Mouse (Mus musculus): ENCODE data around the gene Gm26992.

DNA sequence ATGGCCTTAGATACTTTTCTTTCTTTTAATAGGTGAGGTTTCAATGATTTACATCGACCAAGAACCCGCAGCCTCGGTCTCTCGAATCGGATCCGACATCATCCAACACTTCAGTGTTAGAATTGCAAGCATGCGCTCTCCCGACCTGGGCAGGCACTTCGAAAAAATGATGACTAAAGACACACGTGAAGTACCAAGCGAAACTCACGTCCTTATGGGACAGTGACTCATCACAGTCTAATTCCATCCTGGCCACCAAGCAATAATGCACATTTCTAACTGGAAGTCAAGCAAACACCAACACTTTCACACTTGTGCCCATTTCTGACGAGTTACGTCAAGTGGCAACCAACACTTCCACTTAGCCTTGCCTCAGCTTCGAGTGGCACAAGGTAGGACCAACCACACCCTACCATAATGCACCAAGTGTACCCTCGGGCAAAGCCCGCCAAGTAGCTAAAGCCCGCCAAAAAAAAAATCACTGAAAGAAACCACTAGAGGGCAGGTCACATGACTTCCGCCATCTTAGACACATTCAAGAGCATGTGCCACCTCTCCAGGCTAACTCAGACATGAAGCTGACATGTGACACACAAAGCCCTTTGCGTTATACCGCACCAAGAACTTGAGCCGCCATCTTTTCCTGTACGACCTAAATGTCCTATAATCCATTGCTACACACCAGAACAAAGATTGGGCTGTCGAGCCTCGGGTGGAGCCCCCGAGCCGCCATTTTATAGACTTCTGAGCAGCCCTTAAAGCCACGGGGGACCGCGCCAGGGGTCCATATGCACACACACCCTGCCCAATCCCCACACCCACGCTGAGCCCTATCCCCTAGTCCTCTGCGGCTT is 59.7 kb downstream of the Gm26992 start:
- no peak for TF ChIP-seq POLR2A (IDR thresholded peaks at IDR 0.05; ENCODE audit: low read depth, low read length)
- no peak for TF ChIP-seq CTCF (IDR thresholded peaks at IDR 0.05; ENCODE audit: borderline replicate concordance, insufficient read depth, low read length)

Measured in embryonic fibroblast, embryonic 13.5 days (primary cell).